Mouse (Mus musculus) limb, embryonic 14.5 days (tissue): ENCODE measurements around the gene Fam20c. TPM values are rescaled to one million over a fixed set of nuclear protein-coding genes. Genes with fewer than 3 reads are reported as not detected.

Experiments
- ATAC-seq: fragments of 200-750 bp; cut with Nextera tagmentation; 2 replicates; pipeline ENCODE4 v1.8.0; 2017; ENCODE audit warnings: low read depth, moderate number of reproducible peaks, moderate TSS enrichment; ENCODE audit not compliant: low FRiP score
- DNase-seq: peaks from one replicate; pipeline ENCODE4 v3.0.0-alpha.2; 2015; ENCODE audit warnings: low spot score
- H3K27ac ChIP-seq: fragments of 300-500 bp; sonication (generic); replicated peaks from 2 replicates; pipeline ENCODE4 v1.5.1; 2014; ENCODE audit warnings: low read depth, mild to moderate bottlenecking, low read length, moderate library complexity, mixed read lengths
- H3K27me3 ChIP-seq: fragments of 300-500 bp; sonication (generic); 2 replicates; pipeline ENCODE4 v1.6.1; 2014; ENCODE audit warnings: low read length, mixed read lengths; ENCODE audit not compliant: control insufficient read depth, insufficient read depth
- H3K36me3 ChIP-seq: fragments of 300-500 bp; sonication (generic); 2 replicates; pipeline ENCODE4 v1.6.1; 2014; ENCODE audit warnings: mild to moderate bottlenecking, low read length, moderate library complexity, mixed read lengths; ENCODE audit not compliant: control insufficient read depth, insufficient read depth
- H3K4me1 ChIP-seq: fragments of 300-500 bp; sonication (generic); 2 replicates; pipeline ENCODE4 v1.6.1; 2014; ENCODE audit warnings: antibody characterized with exemption, low read length, mixed read lengths; ENCODE audit not compliant: control insufficient read depth, insufficient read depth
- H3K4me2 ChIP-seq: fragments of 300-500 bp; sonication (generic); replicated peaks from 2 replicates; pipeline ENCODE4 v1.6.1; 2014; ENCODE audit warnings: low read depth, mild to moderate bottlenecking, low read length, moderate library complexity; ENCODE audit not compliant: severe bottlenecking
- H3K4me3 ChIP-seq: fragments of 300-500 bp; sonication (generic); replicated peaks from 2 replicates; pipeline ENCODE4 v1.5.1; 2014; ENCODE audit warnings: low read length
- H3K9ac ChIP-seq: fragments of 300-500 bp; sonication (generic); 2 replicates; pipeline ENCODE4 v1.6.1; 2014; ENCODE audit warnings: mild to moderate bottlenecking, low read depth, low read length, moderate library complexity; ENCODE audit not compliant: severe bottlenecking
- H3K9me3 ChIP-seq: fragments of 300-500 bp; sonication (generic); 2 replicates; pipeline ENCODE4 v1.6.1; 2016; ENCODE audit warnings: low read length; ENCODE audit not compliant: control insufficient read depth
- POLR2A ChIP-seq: fragments of 200-500 bp; IDR thresholded peaks from 2 replicates; pipeline ENCODE4 v1.8.0; 2012; ENCODE audit warnings: inconsistent platforms, mild to moderate bottlenecking, moderate library complexity, borderline replicate concordance; ENCODE audit not compliant: insufficient read depth, insufficient read length; ENCODE audit errors: extremely low read depth
- WGBS: fragments of 180-500 bp; shearing (Covaris S2); extraction: QIAGEN DNeasy Blood & Tissue Kit; methylation state at CpG from one replicate; pipeline ENCODE4 v1.1.7; 2014; 5-methylcytosine and 5-hydroxymethylcytosine counted together
- polyA plus RNA-seq, 2 experiments: library from polyadenylated mRNA; depleted of rRNA in 1 of 2; stranded (reverse) in 1 of 2; unstranded in 1 of 2; fragments of >200 nt; fragmentation: Nextera tagmentation in 1 of 2; extraction: Ambion mirVana in 1 of 2; gene quantifications; 2 replicates each; pipeline versions ENCODE4 v1.2.1 to v1.2.3; 2012 to 2014

The Fam20c gene
- polyA plus RNA-seq, 2 experiments: 10.6 to 10.9 TPM

DNA sequence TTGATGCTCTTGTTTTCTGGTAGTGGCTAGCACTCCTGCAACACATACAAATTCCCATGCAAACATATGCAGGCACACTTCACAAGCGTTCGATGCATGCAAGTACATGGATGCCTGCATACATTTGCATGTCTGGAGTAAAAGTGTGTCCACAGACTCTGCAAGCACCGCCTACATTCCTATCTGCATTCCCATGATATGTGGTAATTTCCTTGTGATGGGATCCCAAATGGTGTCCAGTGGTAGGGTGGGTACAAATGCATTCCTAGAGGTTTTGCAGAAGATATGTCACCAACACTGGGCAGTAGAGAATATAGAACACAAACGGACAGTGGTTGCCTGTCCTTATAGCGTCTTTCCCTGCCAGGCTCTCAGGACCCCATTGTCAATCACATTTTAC, 29.9 kb upstream of the Fam20c start:
- Histone ChIP-seq H3K4me3 (no peak overlapping the region), H3K27ac (no peak overlapping the region), H3K9ac (no peak overlapping the region), H3K4me2 (no peak overlapping the region), H3K36me3 (no peaks in the 10 kb centered on the region), H3K4me1 (no peaks in the 10 kb centered on the region), H3K27me3 (no peaks in the 10 kb centered on the region), H3K9me3 (no peaks in the 10 kb centered on the region)
- no peak for TF ChIP-seq POLR2A
- 81% methylated on average over 5 of the region's 5 CpGs for WGBS
- DNase-seq (no peak), ATAC-seq (no peak)

DNA sequence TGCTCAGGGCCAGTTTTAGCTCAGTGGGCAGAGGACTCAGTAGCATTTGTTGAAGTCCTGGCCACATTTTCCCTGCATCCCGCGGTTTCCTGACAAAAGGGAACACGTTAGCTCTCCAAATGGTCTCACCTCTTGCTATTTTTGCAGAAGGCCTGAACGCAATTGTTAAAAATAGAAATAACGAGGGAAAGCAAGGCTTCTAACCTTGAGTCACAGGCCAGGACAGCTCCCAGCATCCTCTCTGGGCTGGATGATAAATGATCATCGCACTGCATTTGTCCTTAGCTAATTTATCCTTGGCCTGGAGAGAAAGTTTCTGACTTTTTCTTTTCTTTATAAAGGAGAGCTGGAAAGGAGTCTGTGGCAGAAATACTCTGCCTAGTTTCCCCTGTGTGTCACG, 29.2 kb upstream of the Fam20c start:
- Histone ChIP-seq H3K36me3 (no peaks in the 10 kb centered on the region), H3K9me3 (no peaks in the 10 kb centered on the region), H3K9ac (no peak overlapping the region), H3K4me3 (no peak overlapping the region), H3K27me3 (no peaks in the 10 kb centered on the region), H3K27ac (no peak overlapping the region), H3K4me1 (no peaks in the 10 kb centered on the region), H3K4me2 (no peak overlapping the region)
- ATAC-seq (no peak), DNase-seq (no peak)
- 54% methylated on average over 7 of the region's 7 CpGs for WGBS
- no peak for TF ChIP-seq POLR2A

- Histone ChIP-seq H3K27ac (no peak overlapping the region), H3K4me1 (no peaks in the 10 kb centered on the region), H3K27me3 (no peaks in the 10 kb centered on the region), H3K4me3 (no peak overlapping the region), H3K9me3 (no peaks in the 10 kb centered on the region), H3K36me3 (no peaks in the 10 kb centered on the region), H3K9ac (no peak overlapping the region), H3K4me2 (no peak overlapping the region)
- WGBS: 75% methylated on average over 5 of the region's 5 CpGs
- TF ChIP-seq POLR2A: no peak
- DNase-seq (no peak), ATAC-seq (no peak)
These were observed 23.5 kb upstream of the Fam20c start for GRCm38 (mm10) chr5:138730863-138731262.

DNA sequence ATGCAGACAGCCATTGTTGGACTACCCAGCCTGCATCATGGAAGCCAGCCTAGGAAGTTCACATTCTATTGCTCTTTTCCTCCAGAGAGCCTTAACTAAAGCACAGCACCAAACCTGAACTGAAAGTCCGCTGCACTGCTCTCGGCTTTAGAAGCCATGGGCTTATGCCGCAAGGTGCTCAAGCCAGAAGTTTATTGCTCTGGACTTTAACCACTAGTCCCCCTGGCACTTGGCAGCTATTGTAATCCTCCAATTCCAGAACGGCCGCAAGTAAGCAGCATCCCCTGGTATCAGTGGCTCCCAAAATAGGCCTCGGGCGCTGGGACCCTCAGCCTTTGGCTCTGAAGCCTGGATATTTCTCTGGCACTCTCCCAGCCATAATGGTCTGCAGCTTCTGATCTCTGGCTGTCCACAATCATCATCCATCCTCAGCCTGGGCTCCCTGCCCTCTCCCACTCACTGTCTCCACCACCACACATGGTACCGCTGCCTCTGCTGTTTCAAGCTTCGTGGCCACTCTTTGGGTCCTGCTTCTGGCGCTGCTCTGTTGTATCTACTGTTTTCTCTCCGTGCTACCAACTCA, 20.9 kb upstream of the Fam20c start:
- Histone ChIP-seq H3K27ac (no peak overlapping the region), H3K4me1 (no peaks in the 10 kb centered on the region), H3K9ac (no peak overlapping the region), H3K27me3 (no peaks in the 10 kb centered on the region), H3K9me3 (no peaks in the 10 kb centered on the region), H3K4me2 (no peak overlapping the region), H3K36me3 (no peaks in the 10 kb centered on the region), H3K4me3 (no peak overlapping the region)
- TF ChIP-seq POLR2A: no peak
- DNase-seq (no peak), ATAC-seq (no peak)
- 81% methylated on average over 11 of the region's 11 CpGs for WGBS

- TF ChIP-seq POLR2A: no peak
- 82% methylated on average over 18 of the region's 18 CpGs for WGBS
- no peak; the same call in 1 of the 2 replicates for ATAC-seq
These were observed 20.3 kb upstream of the Fam20c start for GRCm38 (mm10) chr5:138734018-138734417.

More at GRCm38 (mm10) chr5:138734018-138734417, 20.3 kb upstream of the Fam20c start:
- H3K27me3 ChIP-seq: no peaks in the 10 kb centered on the region
- no peak overlapping the region for H3K27ac ChIP-seq
- no peaks in the 10 kb centered on the region for H3K9me3 ChIP-seq
- DNase-seq: no peak
- H3K36me3 ChIP-seq: no peaks in the 10 kb centered on the region
- no peak overlapping the region for H3K9ac ChIP-seq
- no peak overlapping the region for H3K4me3 ChIP-seq
- H3K4me2 ChIP-seq: no peak overlapping the region
- no peaks in the 10 kb centered on the region for H3K4me1 ChIP-seq
